Mouse (Mus musculus) mouse embryonic stem cell (cell line): ENCODE measurements around the gene Rhox4d.
"Not testable (repeated sequence)": the region's sequence is repeated elsewhere in the genome, so short reads cannot be mapped to it uniquely, and the experiment has no call there.

ENCODE experiments used
- in situ Hi-C, 2 experiments: fragments of 300-500 bp; cut with MboI; formaldehyde crosslinking; loops; 1 replicate in 1 of 2; 3 replicates in 1 of 2; pipeline ENCODE4 v1.14.3; 2019 to 2020; ENCODE audit warnings: low sequenced_read_pairs in 2 of 2, low pct_unique_long_range_greater_than_20kb in 1 of 2, mixed read lengths in 1 of 2; ENCODE audit not compliant: unreplicated experiment in 1 of 2

The Rhox4d gene

DNA sequence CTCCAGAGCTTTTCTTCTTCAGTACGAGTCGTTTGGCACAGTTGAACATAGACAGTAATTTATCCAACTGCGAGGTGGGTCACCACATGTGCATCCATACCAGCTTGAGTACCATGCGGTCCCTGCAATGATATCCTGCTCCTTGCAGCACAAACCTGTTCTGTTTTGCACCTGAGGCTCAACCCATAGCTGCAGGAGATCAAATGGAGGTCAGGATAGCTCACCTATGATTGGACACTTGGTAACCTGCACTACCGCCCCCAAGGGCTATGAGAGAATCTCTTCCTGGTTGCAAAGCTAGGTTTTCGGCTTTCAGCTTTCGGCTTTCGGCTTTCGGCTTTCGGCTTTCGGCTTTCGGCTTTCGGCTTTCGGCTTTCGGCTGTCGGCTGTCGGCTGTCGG is at the start of gene Rhox4d:
Rhox4d (plus strand) TSS at position 301 of the 400 bp plus-strand sequence.
- in situ Hi-C loops = not testable (repeated sequence)

DNA sequence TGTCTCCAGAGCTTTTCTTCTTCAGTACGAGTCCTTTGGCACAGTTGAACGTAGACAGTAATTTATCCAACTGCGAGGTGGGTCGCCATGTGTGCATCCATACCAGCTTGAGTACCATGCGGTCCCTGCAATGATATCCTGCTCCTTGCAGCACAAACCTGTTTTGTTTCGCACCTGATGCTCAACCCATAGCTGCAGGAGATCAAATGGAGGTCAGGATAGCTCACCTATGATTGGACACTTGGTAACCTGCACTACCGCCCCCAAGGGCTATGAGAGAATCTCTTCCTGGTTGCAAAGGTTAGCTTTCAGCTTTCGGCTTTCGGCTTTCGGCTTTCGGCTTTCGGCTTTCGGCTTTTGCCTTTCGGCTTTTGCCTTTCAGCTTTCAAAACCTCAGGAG is 34.1 kb upstream of the Rhox4d start, which contains the start of gene Rhox4c:
Rhox4c (plus strand) TSS at position 301 of the 400 bp plus-strand sequence.
- in situ Hi-C loops = not testable (repeated sequence)

DNA sequence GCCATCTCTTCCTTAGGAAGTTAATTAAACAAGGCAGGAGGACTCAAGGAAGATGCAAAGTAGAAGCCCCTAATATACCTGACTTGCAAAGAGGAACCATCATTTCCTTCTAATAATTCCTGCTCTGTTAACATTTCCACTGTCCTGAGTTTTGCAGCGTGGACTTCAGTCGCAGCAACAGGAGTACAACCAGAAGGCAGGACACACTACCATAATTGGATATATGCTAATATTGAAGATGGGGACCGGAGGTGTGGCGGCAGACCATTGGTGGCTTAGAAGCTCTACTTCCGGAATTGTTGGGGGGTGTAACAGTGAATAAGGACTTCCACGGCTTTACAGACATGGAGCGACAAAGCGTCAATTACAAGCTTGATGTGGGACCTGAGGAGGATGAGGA is 16.0 kb downstream of the Rhox4d start, which contains the start of gene Rhox2e:
Rhox2e (plus strand) TSS at position 301 of the 400 bp plus-strand sequence.
- in situ Hi-C loops = not testable (repeated sequence)

DNA sequence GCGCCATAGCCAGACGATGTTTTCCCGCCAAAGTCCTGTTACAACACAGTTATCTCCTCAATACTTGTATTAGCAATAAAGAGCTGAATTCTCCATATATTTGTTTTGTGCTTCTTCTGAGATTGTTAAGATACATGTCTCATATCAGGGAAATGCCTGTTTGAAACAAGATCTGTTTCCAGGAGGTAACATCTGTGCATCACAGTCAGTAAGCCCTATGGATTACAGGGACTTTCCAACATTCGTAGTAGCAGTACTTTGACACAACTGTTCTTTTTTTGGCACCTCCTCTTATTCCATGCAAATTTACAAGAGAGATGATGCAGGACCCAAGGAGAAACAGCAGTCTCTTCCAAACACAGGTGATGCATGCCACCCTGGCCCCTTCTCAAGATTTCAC is 27.6 kb downstream of the Rhox4d start, which contains the start of gene Rhox3e:
Rhox3e (plus strand) TSS at position 301 of the 400 bp plus-strand sequence.
- in situ Hi-C loops = not testable (repeated sequence)

DNA sequence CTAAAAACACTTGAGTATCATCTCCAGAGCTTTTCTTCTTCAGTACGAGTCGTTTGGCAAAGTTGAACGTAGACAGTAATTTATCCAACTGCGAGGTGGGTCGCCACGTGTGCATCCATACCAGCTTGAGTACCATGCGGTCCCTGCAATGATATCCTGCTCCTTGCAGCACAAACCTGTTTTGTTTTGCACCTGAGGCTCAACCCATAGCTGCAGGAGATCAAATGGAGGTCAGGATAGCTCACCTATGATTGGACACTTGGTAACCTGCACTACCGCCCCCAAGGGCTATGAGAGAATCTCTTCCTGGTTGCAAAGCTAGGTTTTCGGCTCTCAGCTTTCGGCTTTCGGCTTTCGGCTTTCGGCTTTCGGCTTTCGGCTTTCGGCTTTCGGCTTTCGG is 43.0 kb downstream of the Rhox4d start, which contains the start of gene Rhox4e:
Rhox4e (plus strand) TSS at position 301 of the 400 bp plus-strand sequence.
- in situ Hi-C loops = not testable (repeated sequence)
